Mouse (Mus musculus) megakaryocyte, embryonic 14.5 days (primary cell): ENCODE measurements at regions not wholly inside any gene's neighbourhood (a gene's known extent, or its start where the extent isn't known, plus 50 kb on each side); places are given as distances from the start of the nearest gene placed in this dataset.

Source experiments
- FLI1 ChIP-seq: IDR thresholded peaks from 2 replicates; pipeline ENCODE4 v1.6.1; 2012; ENCODE audit warnings: low read length, inconsistent platforms, mixed read lengths
- GATA1 ChIP-seq: IDR thresholded peaks from 3 replicates; pipeline ENCODE4 v1.6.1; 2012; ENCODE audit warnings: mixed read lengths, low read length, inconsistent platforms, borderline replicate concordance

- no peak for TF ChIP-seq GATA1
- no peak for TF ChIP-seq FLI1
These were observed 90.7 kb upstream of the Runx3 start for GRCm38 (mm10) chr4:135029723-135030122.
